Mouse (Mus musculus) liver, embryonic 16.5 days (tissue): ENCODE results near the gene Wipf2. TPM values are rescaled to one million over a fixed set of nuclear protein-coding genes. Genes with fewer than 3 reads are reported as not detected.

Source experiments
- ATAC-seq: fragments of 200-750 bp; cut with Nextera tagmentation; 2 replicates; pipeline ENCODE4 v1.8.0; 2017; ENCODE audit warnings: low read depth, mild to moderate bottlenecking, moderate number of reproducible peaks, moderate library complexity
- H3K27ac ChIP-seq: fragments of 300-500 bp; sonication (generic); 2 replicates; pipeline ENCODE4 v1.5.1; 2014; ENCODE audit warnings: mild to moderate bottlenecking, low read length
- H3K27me3 ChIP-seq: fragments of 300-500 bp; sonication (generic); 2 replicates; pipeline ENCODE4 v1.6.1; 2014; ENCODE audit warnings: low read depth, low read length, mixed read lengths; ENCODE audit not compliant: control insufficient read depth, insufficient read depth
- H3K36me3 ChIP-seq: fragments of 300-500 bp; sonication (generic); 2 replicates; pipeline ENCODE4 v1.6.1; 2014; ENCODE audit warnings: mild to moderate bottlenecking; ENCODE audit not compliant: control insufficient read depth, insufficient read depth
- H3K4me1 ChIP-seq: fragments of 300-500 bp; sonication (generic); 2 replicates; pipeline ENCODE4 v1.6.1; 2014; ENCODE audit warnings: low read depth, low read length, mixed read lengths; ENCODE audit not compliant: control insufficient read depth
- H3K4me2 ChIP-seq: fragments of 300-500 bp; sonication (generic); 2 replicates; pipeline ENCODE4 v1.6.1; 2014; ENCODE audit warnings: low read depth, low read length, mixed read lengths
- H3K4me3 ChIP-seq: fragments of 300-500 bp; sonication (generic); 2 replicates; pipeline ENCODE4 v1.5.1; 2014; ENCODE audit warnings: low read depth, mild to moderate bottlenecking, low read length
- H3K9ac ChIP-seq: fragments of 300-500 bp; sonication (generic); 2 replicates; pipeline ENCODE4 v1.6.1; 2014; ENCODE audit warnings: low read depth, low read length
- H3K9me3 ChIP-seq: fragments of 300-500 bp; sonication (generic); replicated peaks from 2 replicates; pipeline ENCODE4 v1.6.1; 2016; ENCODE audit warnings: low read length; ENCODE audit not compliant: control insufficient read depth
- WGBS: fragments of 180-500 bp; shearing (Covaris S2); extraction: QIAGEN DNeasy Blood & Tissue Kit; methylation state at CpG from one replicate; pipeline ENCODE4 v1.1.7; 2014; ENCODE audit not compliant: insufficient replicate concordance; 5-methylcytosine and 5-hydroxymethylcytosine counted together
- polyA plus RNA-seq: library from polyadenylated mRNA; unstranded; fragments of >200 nt; fragmentation: Nextera tagmentation; extraction: Ambion mirVana; gene quantifications from 2 replicates; pipeline ENCODE4 v1.2.1, GENCODE M21; 2015

Wipf2 gene
- polyA plus RNA-seq, 1 experiment from 2014 or later, result 1.6 TPM

GRCm38 (mm10) chr11:98836128-98836527 is 27.3 kb upstream of the Wipf2 start:
- ATAC-seq, result peak; percentile 27; the same call in 1 of the 2 replicates
- Histone ChIP-seq H3K4me3 (peak overlapping the region; percentile 68), H3K4me1 (peaks cover 16% of the 10 kb centered on the region), H3K27me3 (peaks cover 30% of the 10 kb centered on the region), H3K4me2 (peak overlapping the region; percentile 98), H3K36me3 (peaks cover 23% of the 10 kb centered on the region), H3K27ac (no peak overlapping the region), H3K9ac (no peak overlapping the region), H3K9me3 (no peaks in the 10 kb centered on the region)
- WGBS, result 30% methylated on average over 7 of the region's 7 CpGs

GRCm38 (mm10) chr11:98836651-98837141 is 26.7 kb upstream of the Wipf2 start, which contains the start of gene Rapgefl1:
Rapgefl1 (plus strand) TSS chr11:98836785.
- 0% methylated on average over 46 of the region's 48 CpGs for WGBS
- peak within 1 kb of the TSS; percentile 64 for H3K9ac ChIP-seq
- peaks cover 18% of the 10 kb centered on the region for H3K36me3 ChIP-seq
- peak within 1 kb of the TSS; percentile 98 for H3K4me2 ChIP-seq
- H3K4me3 ChIP-seq, result peak within 1 kb of the TSS; percentile 68
- H3K27ac ChIP-seq, result no peak within 1 kb of the TSS
- H3K9me3 ChIP-seq, result no peaks in the 10 kb centered on the region
- peaks cover 16% of the 10 kb centered on the region for H3K4me1 ChIP-seq
- peaks cover 30% of the 10 kb centered on the region for H3K27me3 ChIP-seq
- ATAC-seq, result peak; percentile 93

GRCm38 (mm10) chr11:98837231-98837704 is 26.2 kb upstream of the Wipf2 start:
- 2% methylated on average over 28 of the region's 29 CpGs for WGBS
- Histone ChIP-seq H3K4me1 (peaks cover 16% of the 10 kb centered on the region), H3K9ac (peak overlapping the region; percentile 64), H3K27me3 (peaks cover 30% of the 10 kb centered on the region), H3K9me3 (no peaks in the 10 kb centered on the region), H3K27ac (no peak overlapping the region), H3K36me3 (peaks cover 12% of the 10 kb centered on the region), H3K4me3 (peak overlapping the region; percentile 68), H3K4me2 (peak overlapping the region; percentile 98)
- 0 out of 2 replicates have a peak, but pooled peaks have one; percentile 5 for ATAC-seq

- Histone ChIP-seq H3K27ac (no peak overlapping the region), H3K9me3 (no peaks in the 10 kb centered on the region), H3K27me3 (peaks cover 30% of the 10 kb centered on the region), H3K4me2 (no peak overlapping the region), H3K36me3 (peaks cover 5% of the 10 kb centered on the region; the same call in 1 of the 2 replicates), H3K4me3 (no peak overlapping the region), H3K4me1 (peaks cover 16% of the 10 kb centered on the region), H3K9ac (no peak overlapping the region)
- no peak for ATAC-seq
- WGBS, result 59% methylated on average over 11 of the region's 11 CpGs
Observed at GRCm38 (mm10) chr11:98837917-98838316, 25.5 kb upstream of the Wipf2 start.

DNA sequence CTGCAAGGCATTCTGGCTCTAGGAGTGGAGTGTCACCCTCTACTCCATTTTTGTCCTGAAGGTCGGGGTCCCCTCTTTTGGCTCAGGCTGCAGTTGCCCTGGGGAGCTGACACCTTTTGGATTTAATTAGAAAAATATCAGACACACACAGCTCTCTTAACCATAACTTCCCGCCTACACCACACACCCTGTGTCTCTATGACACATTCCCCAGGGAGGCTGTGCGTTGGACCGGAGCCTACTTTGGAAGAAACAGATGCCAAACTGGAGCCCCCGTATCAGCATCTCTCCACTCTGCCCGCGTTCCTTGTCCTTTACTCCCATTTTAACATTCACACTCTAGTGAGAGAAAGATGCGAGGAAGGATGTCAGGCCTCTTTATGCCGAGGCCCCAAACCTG is 24.9 kb upstream of the Wipf2 start:
- no peaks in the 10 kb centered on the region for H3K9me3 ChIP-seq
- 70% methylated on average over 9 of the region's 9 CpGs for WGBS
- no peak overlapping the region for H3K27ac ChIP-seq
- no peak overlapping the region for H3K4me3 ChIP-seq
- peaks cover 30% of the 10 kb centered on the region for H3K27me3 ChIP-seq
- ATAC-seq, result no peak
- no peaks in the 10 kb centered on the region; the same call in 1 of the 2 replicates for H3K36me3 ChIP-seq
- H3K4me2 ChIP-seq, result no peak overlapping the region
- peaks cover 16% of the 10 kb centered on the region for H3K4me1 ChIP-seq
- no peak overlapping the region for H3K9ac ChIP-seq

DNA sequence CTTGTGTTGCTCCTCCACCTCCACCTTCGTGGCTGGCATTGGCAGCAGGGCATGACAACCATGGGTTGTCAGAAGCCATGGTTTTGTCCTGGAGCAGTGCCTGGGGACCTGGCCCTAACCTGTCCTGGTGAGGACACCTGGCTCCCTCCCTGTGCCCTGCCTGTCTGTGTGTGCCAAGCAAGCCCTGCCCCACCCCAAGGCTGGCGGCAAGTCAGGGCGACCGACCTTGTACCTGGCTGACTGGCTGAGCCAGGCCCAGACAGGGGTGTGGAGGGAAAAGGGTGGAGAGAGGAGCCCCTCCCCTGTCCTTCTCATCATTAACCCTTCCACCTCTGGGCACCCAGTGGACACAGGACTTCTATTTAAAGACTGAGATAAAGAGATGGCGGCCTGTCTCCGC is 24.0 kb upstream of the Wipf2 start:
- Histone ChIP-seq H3K4me1 (peaks cover 16% of the 10 kb centered on the region), H3K4me2 (no peak overlapping the region), H3K27me3 (peaks cover 30% of the 10 kb centered on the region), H3K36me3 (no peaks in the 10 kb centered on the region), H3K27ac (no peak overlapping the region), H3K9ac (no peak overlapping the region), H3K4me3 (no peak overlapping the region), H3K9me3 (no peaks in the 10 kb centered on the region)
- no peak for ATAC-seq
- WGBS, result 41% methylated on average over 6 of the region's 6 CpGs

DNA sequence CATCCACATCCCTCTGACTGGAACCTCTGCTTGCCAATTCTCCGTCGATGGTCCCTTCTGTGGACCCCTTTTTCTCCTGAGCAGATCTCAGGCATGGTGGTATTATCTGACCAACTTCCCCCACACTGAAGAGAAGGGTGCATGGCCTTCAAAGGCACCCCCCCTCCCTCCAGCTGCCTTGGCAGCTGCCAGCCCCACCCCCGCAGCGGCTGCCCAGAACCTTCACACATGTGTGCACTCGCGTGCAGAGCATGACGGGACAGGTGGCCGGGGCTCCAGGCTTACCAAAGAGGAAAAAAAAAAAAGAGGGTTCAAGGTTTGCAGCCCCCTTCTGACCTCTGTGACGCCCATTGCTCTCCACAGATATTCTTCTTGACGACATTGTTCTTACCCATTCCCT is 23.5 kb upstream of the Wipf2 start:
- Histone ChIP-seq H3K9ac (no peak overlapping the region), H3K4me3 (no peak overlapping the region), H3K4me2 (no peak overlapping the region), H3K27ac (no peak overlapping the region), H3K36me3 (no peaks in the 10 kb centered on the region), H3K9me3 (no peaks in the 10 kb centered on the region), H3K27me3 (peaks cover 30% of the 10 kb centered on the region), H3K4me1 (peaks cover 16% of the 10 kb centered on the region)
- ATAC-seq, result no peak
- 56% methylated on average over 10 of the region's 10 CpGs for WGBS

GRCm38 (mm10) chr11:98846016-98846415 is 17.4 kb upstream of the Wipf2 start:
- no peak for ATAC-seq

GRCm38 (mm10) chr11:98846865-98847604 is 16.4 kb upstream of the Wipf2 start:
- 59% methylated on average over 19 of the region's 19 CpGs for WGBS
- Histone ChIP-seq H3K27me3 (no peaks in the 10 kb centered on the region; the same call in 1 of the 2 replicates), H3K9me3 (no peaks in the 10 kb centered on the region), H3K4me3 (no peak overlapping the region), H3K36me3 (no peaks in the 10 kb centered on the region), H3K9ac (no peak overlapping the region), H3K4me1 (peaks cover 3% of the 10 kb centered on the region; the same call in 1 of the 2 replicates), H3K4me2 (no peak overlapping the region), H3K27ac (no peak overlapping the region)
- no peak for ATAC-seq

More at GRCm38 (mm10) chr11:98846016-98846415, 17.4 kb upstream of the Wipf2 start:
- Histone ChIP-seq H3K27ac (no peak overlapping the region), H3K27me3 (no peaks in the 10 kb centered on the region; the same call in 1 of the 2 replicates), H3K9me3 (no peaks in the 10 kb centered on the region), H3K9ac (no peak overlapping the region), H3K4me3 (no peak overlapping the region), H3K4me2 (no peak overlapping the region), H3K4me1 (peaks cover 3% of the 10 kb centered on the region; the same call in 1 of the 2 replicates), H3K36me3 (no peaks in the 10 kb centered on the region)
- 64% methylated on average over 13 of the region's 13 CpGs for WGBS
